Mouse (Mus musculus): ENCODE results near the gene Ephx4. TPM values are rescaled to one million over a fixed set of nuclear protein-coding genes. Genes with fewer than 3 reads are reported as not detected.

The Ephx4 gene
- polyA plus RNA-seq, 1 experiment from 2014 or later: 0.93 TPM

- Histone ChIP-seq H3K9me3 (ENCODE audit: control insufficient read depth, low read length) (no peaks in the 10 kb centered on the region), H3K9ac (replicated peaks; ENCODE audit: low read length) (no peak overlapping the region), H3K4me3 (replicated peaks; ENCODE audit: low read depth, low read length) (no peak overlapping the region), H3K4me1 (ENCODE audit: control insufficient read depth, insufficient read depth, low read length) (no peaks in the 10 kb centered on the region), H3K27ac (replicated peaks; ENCODE audit: low read depth, low read length) (no peak overlapping the region), H3K36me3 (ENCODE audit: control insufficient read depth, insufficient read depth, low read length) (no peaks in the 10 kb centered on the region), H3K4me2 (ENCODE audit: low read length) (no peak overlapping the region), H3K27me3 (ENCODE audit: control insufficient read depth, insufficient read depth, low read length) (peaks cover 1% of the 10 kb centered on the region; the same call in 1 of the 2 replicates)
- ATAC-seq (ENCODE audit: low FRiP score, low TSS enrichment): no peak
- WGBS: 91% methylated on average over 1 of the region's 1 CpGs
- DNase-seq: no peak
Measured at GRCm38 (mm10) chr5:107410305-107410704, 7.8 kb downstream of the Ephx4 start.

GRCm38 (mm10) chr5:107411326-107411725 lies 8.8 kb downstream of the Ephx4 start:
- DNase-seq (no peak), ATAC-seq (ENCODE audit: low FRiP score, low TSS enrichment) (no peak)
- Histone ChIP-seq H3K27me3 (ENCODE audit: control insufficient read depth, insufficient read depth, low read length) (no peaks in the 10 kb centered on the region), H3K4me1 (ENCODE audit: control insufficient read depth, insufficient read depth, low read length) (no peaks in the 10 kb centered on the region), H3K27ac (replicated peaks; ENCODE audit: low read depth, low read length) (no peak overlapping the region), H3K9me3 (ENCODE audit: control insufficient read depth, low read length) (no peaks in the 10 kb centered on the region), H3K4me3 (replicated peaks; ENCODE audit: low read depth, low read length) (no peak overlapping the region), H3K36me3 (ENCODE audit: control insufficient read depth, insufficient read depth, low read length) (no peaks in the 10 kb centered on the region), H3K4me2 (ENCODE audit: low read length) (no peak overlapping the region), H3K9ac (replicated peaks; ENCODE audit: low read length) (no peak overlapping the region)
- 73% methylated on average over 4 of the region's 4 CpGs for WGBS

DNA sequence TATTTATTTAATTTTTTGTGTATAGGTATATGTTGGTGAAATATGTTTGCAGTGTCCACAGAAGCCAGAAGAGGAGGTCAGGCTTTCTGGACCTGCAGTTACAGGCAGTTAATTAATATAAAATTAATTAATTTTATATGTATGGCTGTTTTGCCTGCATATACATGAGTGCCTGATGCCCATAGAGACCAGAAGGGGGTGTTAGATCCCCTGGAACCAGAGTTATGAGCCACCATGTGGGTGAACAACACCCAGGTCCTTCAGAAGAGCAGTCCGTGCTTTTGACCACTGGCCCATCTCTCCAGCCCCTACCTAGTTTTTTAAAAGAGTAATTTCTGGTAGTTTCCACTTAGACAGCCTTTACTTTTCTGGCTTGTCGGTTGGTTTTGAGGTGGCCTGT lies 9.7 kb downstream of the Ephx4 start:
- no peak overlapping the region for H3K4me2 ChIP-seq (ENCODE audit: low read length)
- WGBS: 78% methylated on average over 2 of the region's 2 CpGs
- H3K36me3 ChIP-seq (ENCODE audit: control insufficient read depth, insufficient read depth, low read length): no peaks in the 10 kb centered on the region
- DNase-seq: no peak
- H3K27me3 ChIP-seq (ENCODE audit: control insufficient read depth, insufficient read depth, low read length): no peaks in the 10 kb centered on the region
- no peaks in the 10 kb centered on the region for H3K9me3 ChIP-seq (ENCODE audit: control insufficient read depth, low read length)
- ATAC-seq (ENCODE audit: low FRiP score, low TSS enrichment): no peak
- H3K4me1 ChIP-seq (ENCODE audit: control insufficient read depth, insufficient read depth, low read length): no peaks in the 10 kb centered on the region
- H3K9ac ChIP-seq (replicated peaks; ENCODE audit: low read length): no peak overlapping the region
- no peak overlapping the region for H3K27ac ChIP-seq (replicated peaks; ENCODE audit: low read depth, low read length)
- H3K4me3 ChIP-seq (replicated peaks; ENCODE audit: low read depth, low read length): no peak overlapping the region

- H3K27me3 ChIP-seq (ENCODE audit: control insufficient read depth, insufficient read depth, low read length): no peaks in the 10 kb centered on the region
- no peak overlapping the region for H3K9ac ChIP-seq (replicated peaks; ENCODE audit: low read length)
- H3K4me1 ChIP-seq (ENCODE audit: control insufficient read depth, insufficient read depth, low read length): no peaks in the 10 kb centered on the region
- WGBS: 85% methylated on average over 2 of the region's 2 CpGs
- no peaks in the 10 kb centered on the region for H3K9me3 ChIP-seq (ENCODE audit: control insufficient read depth, low read length)
- ATAC-seq (ENCODE audit: low FRiP score, low TSS enrichment): no peak
- H3K36me3 ChIP-seq (ENCODE audit: control insufficient read depth, insufficient read depth, low read length): no peaks in the 10 kb centered on the region
- H3K27ac ChIP-seq (replicated peaks; ENCODE audit: low read depth, low read length): no peak overlapping the region
- no peak overlapping the region for H3K4me2 ChIP-seq (ENCODE audit: low read length)
- DNase-seq: no peak
- H3K4me3 ChIP-seq (replicated peaks; ENCODE audit: low read depth, low read length): no peak overlapping the region
Measured at GRCm38 (mm10) chr5:107415098-107415497, 12.6 kb downstream of the Ephx4 start.

DNA sequence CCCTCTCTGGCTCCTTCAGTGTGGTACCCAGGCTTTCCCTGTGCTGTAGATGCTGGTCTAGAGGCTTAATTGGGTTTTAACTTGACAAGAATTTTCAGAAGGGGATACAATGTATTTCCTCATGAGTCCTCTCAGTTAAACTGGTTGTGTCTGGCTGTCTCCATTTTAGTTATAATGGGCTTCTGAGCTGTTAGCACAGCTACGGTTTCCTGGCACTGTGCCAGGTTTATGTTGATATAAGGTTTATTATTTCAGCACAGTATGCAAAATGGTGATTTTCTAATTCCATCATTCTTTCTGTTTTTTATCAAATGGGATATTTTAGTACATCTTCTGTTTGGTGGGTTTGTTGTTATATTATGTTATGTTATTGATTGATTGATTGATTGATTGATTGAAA lies 19.1 kb downstream of the Ephx4 start:
- Histone ChIP-seq H3K27ac (replicated peaks; ENCODE audit: low read depth, low read length) (no peak overlapping the region), H3K36me3 (ENCODE audit: control insufficient read depth, insufficient read depth, low read length) (no peaks in the 10 kb centered on the region), H3K27me3 (ENCODE audit: control insufficient read depth, insufficient read depth, low read length) (no peaks in the 10 kb centered on the region), H3K9ac (replicated peaks; ENCODE audit: low read length) (no peak overlapping the region), H3K9me3 (ENCODE audit: control insufficient read depth, low read length) (no peaks in the 10 kb centered on the region), H3K4me1 (ENCODE audit: control insufficient read depth, insufficient read depth, low read length) (no peaks in the 10 kb centered on the region), H3K4me2 (ENCODE audit: low read length) (no peak overlapping the region), H3K4me3 (replicated peaks; ENCODE audit: low read depth, low read length) (no peak overlapping the region)
- ATAC-seq (ENCODE audit: low FRiP score, low TSS enrichment) (no peak), DNase-seq (no peak)
- WGBS: 53% methylated on average over 1 of the region's 1 CpGs

DNA sequence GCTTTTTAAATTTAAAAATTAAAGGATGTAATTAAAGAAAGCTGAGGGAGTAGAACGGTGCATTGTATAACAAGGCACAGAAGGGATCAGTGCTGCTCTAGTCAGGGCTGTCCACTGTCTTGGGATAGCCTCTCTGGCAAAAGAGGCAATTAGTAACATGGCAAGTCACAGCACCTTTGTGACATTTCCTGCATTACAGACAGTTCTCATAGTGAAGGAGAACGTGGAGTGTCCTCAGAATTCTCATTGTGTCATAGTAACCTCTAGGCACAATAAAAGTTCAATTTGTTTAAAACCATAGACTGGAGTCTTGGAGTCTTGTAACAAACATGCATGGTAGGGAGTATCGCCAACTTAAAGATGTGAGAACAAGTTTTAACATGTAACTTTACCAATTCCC lies 28.7 kb downstream of the Ephx4 start, which contains the start of gene Lpcat2b:
Lpcat2b (plus strand) TSS at position 301 of the 400 bp plus-strand sequence.
- H3K27ac ChIP-seq (replicated peaks; ENCODE audit: low read depth, low read length): no peak within 1 kb of the TSS
- no peaks in the 10 kb centered on the region for H3K27me3 ChIP-seq (ENCODE audit: control insufficient read depth, insufficient read depth, low read length)
- no peaks in the 10 kb centered on the region for H3K9me3 ChIP-seq (ENCODE audit: control insufficient read depth, low read length)
- H3K4me1 ChIP-seq (ENCODE audit: control insufficient read depth, insufficient read depth, low read length): no peaks in the 10 kb centered on the region
- no peaks in the 10 kb centered on the region for H3K36me3 ChIP-seq (ENCODE audit: control insufficient read depth, insufficient read depth, low read length)
- no peak within 1 kb of the TSS for H3K4me2 ChIP-seq (ENCODE audit: low read length)
- H3K9ac ChIP-seq (replicated peaks; ENCODE audit: low read length): no peak within 1 kb of the TSS
- ATAC-seq (ENCODE audit: low FRiP score, low TSS enrichment): no peak
- no peak for DNase-seq
- H3K4me3 ChIP-seq (replicated peaks; ENCODE audit: low read depth, low read length): no peak within 1 kb of the TSS
- WGBS: 79% methylated on average over 3 of the region's 3 CpGs

- Histone ChIP-seq H3K4me2 (ENCODE audit: low read length) (no peak overlapping the region), H3K27me3 (ENCODE audit: control insufficient read depth, insufficient read depth, low read length) (no peaks in the 10 kb centered on the region), H3K36me3 (ENCODE audit: control insufficient read depth, insufficient read depth, low read length) (no peaks in the 10 kb centered on the region), H3K9me3 (ENCODE audit: control insufficient read depth, low read length) (no peaks in the 10 kb centered on the region), H3K4me1 (ENCODE audit: control insufficient read depth, insufficient read depth, low read length) (0 out of 2 replicates have a peak, but pooled peaks cover 4% of the 10 kb centered on the region), H3K4me3 (replicated peaks; ENCODE audit: low read depth, low read length) (no peak overlapping the region), H3K27ac (replicated peaks; ENCODE audit: low read depth, low read length) (no peak overlapping the region), H3K9ac (replicated peaks; ENCODE audit: low read length) (no peak overlapping the region)
- DNase-seq (no peak), ATAC-seq (ENCODE audit: low FRiP score, low TSS enrichment) (no peak)
- 83% methylated on average over 5 of the region's 5 CpGs for WGBS
Measured at GRCm38 (mm10) chr5:107434001-107434400, 31.5 kb downstream of the Ephx4 start.

DNA sequence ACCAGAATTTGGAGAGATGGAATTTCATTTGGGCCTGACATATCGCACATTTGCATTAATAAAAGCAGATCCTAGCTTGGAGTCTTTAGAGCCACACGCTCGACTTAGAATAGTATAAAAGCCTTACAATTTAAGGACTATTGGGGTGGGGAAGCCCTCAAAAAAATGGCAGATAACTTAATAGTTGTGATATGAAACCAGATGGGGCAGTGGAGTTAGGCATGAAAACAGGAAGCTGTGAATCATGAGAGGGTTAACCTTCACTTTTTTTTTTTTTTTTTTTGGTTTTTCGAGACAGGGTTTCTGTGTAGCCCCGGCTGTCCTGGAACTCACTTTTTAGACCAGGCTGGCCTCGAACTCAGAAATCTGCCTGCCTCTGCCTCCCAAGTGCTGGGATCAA lies 33.6 kb downstream of the Ephx4 start:
- no peaks in the 10 kb centered on the region for H3K27me3 ChIP-seq (ENCODE audit: control insufficient read depth, insufficient read depth, low read length)
- DNase-seq: no peak
- 0 out of 2 replicates have a peak, but pooled peaks cover 4% of the 10 kb centered on the region for H3K4me1 ChIP-seq (ENCODE audit: control insufficient read depth, insufficient read depth, low read length)
- H3K4me2 ChIP-seq (ENCODE audit: low read length): no peak overlapping the region
- H3K36me3 ChIP-seq (ENCODE audit: control insufficient read depth, insufficient read depth, low read length): no peaks in the 10 kb centered on the region
- no peak for ATAC-seq (ENCODE audit: low FRiP score, low TSS enrichment)
- WGBS: 90% methylated on average over 6 of the region's 6 CpGs
- H3K27ac ChIP-seq (replicated peaks; ENCODE audit: low read depth, low read length): no peak overlapping the region
- H3K9me3 ChIP-seq (ENCODE audit: control insufficient read depth, low read length): no peaks in the 10 kb centered on the region
- no peak overlapping the region for H3K9ac ChIP-seq (replicated peaks; ENCODE audit: low read length)
- H3K4me3 ChIP-seq (replicated peaks; ENCODE audit: low read depth, low read length): no peak overlapping the region

DNA sequence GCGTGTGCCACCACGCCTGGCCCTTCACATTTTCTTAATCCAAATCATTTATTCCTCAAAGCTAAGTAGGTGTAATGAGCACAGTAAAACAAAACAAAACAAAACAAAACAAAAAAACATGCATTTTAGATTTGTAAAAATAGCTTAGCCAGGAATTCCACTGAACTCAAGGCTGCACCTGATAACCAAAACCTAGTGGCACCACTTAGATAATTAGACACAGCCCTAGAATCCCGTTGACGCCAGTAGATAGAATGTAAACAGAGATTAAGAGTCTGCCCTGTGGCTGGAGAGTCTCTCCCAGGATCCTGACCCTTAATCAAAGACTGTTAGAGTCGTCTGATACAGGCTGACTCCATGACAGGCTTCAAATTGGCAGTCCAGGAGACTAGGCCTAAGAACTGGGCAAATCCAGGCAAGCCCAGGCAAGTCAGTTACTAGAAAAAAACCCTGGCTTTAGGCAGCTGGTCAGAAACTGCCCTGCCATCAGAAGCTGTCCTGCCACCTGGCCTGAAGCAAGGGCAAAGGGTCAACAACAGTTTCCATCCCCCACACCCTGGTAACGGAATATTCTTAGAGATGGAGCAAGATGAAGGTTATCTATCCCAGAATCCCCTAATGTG lies 34.2 kb downstream of the Ephx4 start:
- H3K4me2 ChIP-seq (ENCODE audit: low read length): no peak overlapping the region
- no peak for ATAC-seq (ENCODE audit: low FRiP score, low TSS enrichment)
- WGBS: 88% methylated on average over 6 of the region's 6 CpGs

More for the DNA sequence above, 34.2 kb downstream of the Ephx4 start:
- H3K4me1 ChIP-seq (ENCODE audit: control insufficient read depth, insufficient read depth, low read length): 0 out of 2 replicates have a peak, but pooled peaks cover 4% of the 10 kb centered on the region
- no peak overlapping the region for H3K9ac ChIP-seq (replicated peaks; ENCODE audit: low read length)
- H3K9me3 ChIP-seq (ENCODE audit: control insufficient read depth, low read length): no peaks in the 10 kb centered on the region
- H3K27ac ChIP-seq (replicated peaks; ENCODE audit: low read depth, low read length): no peak overlapping the region
- no peak for DNase-seq
- no peaks in the 10 kb centered on the region for H3K27me3 ChIP-seq (ENCODE audit: control insufficient read depth, insufficient read depth, low read length)
- H3K4me3 ChIP-seq (replicated peaks; ENCODE audit: low read depth, low read length): no peak overlapping the region
- no peaks in the 10 kb centered on the region for H3K36me3 ChIP-seq (ENCODE audit: control insufficient read depth, insufficient read depth, low read length)

All from midbrain, embryonic 14.5 days (tissue).